Mouse (Mus musculus) midbrain, embryonic 11.5 days (tissue): ENCODE measurements at regions not wholly inside any gene's neighbourhood (a gene's known extent, or its start where the extent isn't known, plus 50 kb on each side); places are given as distances from the start of the nearest gene placed in this dataset.

Experiments used
- ATAC-seq: fragments of 200-750 bp; cut with Nextera tagmentation; 2 replicates; pipeline ENCODE4 v1.8.0; 2017; ENCODE audit warnings: moderate TSS enrichment, moderate library complexity; ENCODE audit not compliant: low FRiP score
- DNase-seq: peaks from one replicate; pipeline ENCODE4 v3.0.0; 2015; ENCODE audit warnings: low spot score; ENCODE audit errors: missing footprints
- H3K27ac ChIP-seq: fragments of 300-500 bp; sonication (generic); 2 replicates; pipeline ENCODE4 v1.5.1; 2014; ENCODE audit warnings: low read depth, low read length
- H3K27me3 ChIP-seq: fragments of 300-500 bp; sonication (generic); 2 replicates; pipeline ENCODE4 v1.6.1; 2014; ENCODE audit warnings: mild to moderate bottlenecking, low read length, moderate library complexity, mixed read lengths; ENCODE audit not compliant: control insufficient read depth, insufficient read depth
- H3K36me3 ChIP-seq: fragments of 300-500 bp; sonication (generic); 2 replicates; pipeline ENCODE4 v1.6.1; 2014; ENCODE audit warnings: mild to moderate bottlenecking, low read length, moderate library complexity, mixed read lengths; ENCODE audit not compliant: control insufficient read depth, insufficient read depth
- H3K4me1 ChIP-seq: fragments of 300-500 bp; sonication (generic); 2 replicates; pipeline ENCODE4 v1.6.1; 2014; ENCODE audit warnings: low read length; ENCODE audit not compliant: control insufficient read depth, insufficient read depth
- H3K4me2 ChIP-seq: fragments of 300-500 bp; sonication (generic); 2 replicates; pipeline ENCODE4 v1.6.1; 2014; ENCODE audit warnings: mild to moderate bottlenecking, moderate library complexity
- H3K4me3 ChIP-seq: fragments of 300-500 bp; sonication (generic); 2 replicates; pipeline ENCODE4 v1.5.1; 2014; ENCODE audit warnings: low read depth, low read length
- H3K9ac ChIP-seq: fragments of 300-500 bp; sonication (generic); 2 replicates; pipeline ENCODE4 v1.6.1; 2014; ENCODE audit warnings: low read length
- H3K9me3 ChIP-seq: fragments of 300-500 bp; sonication (generic); 2 replicates; pipeline ENCODE4 v1.6.1; 2016; ENCODE audit warnings: low read length; ENCODE audit not compliant: control insufficient read depth
- WGBS: fragments of 180-500 bp; shearing (Covaris S2); extraction: QIAGEN DNeasy Blood & Tissue Kit; methylation state at CpG from one replicate; pipeline ENCODE4 v1.1.7; 2014; 5-methylcytosine and 5-hydroxymethylcytosine counted together

DNA sequence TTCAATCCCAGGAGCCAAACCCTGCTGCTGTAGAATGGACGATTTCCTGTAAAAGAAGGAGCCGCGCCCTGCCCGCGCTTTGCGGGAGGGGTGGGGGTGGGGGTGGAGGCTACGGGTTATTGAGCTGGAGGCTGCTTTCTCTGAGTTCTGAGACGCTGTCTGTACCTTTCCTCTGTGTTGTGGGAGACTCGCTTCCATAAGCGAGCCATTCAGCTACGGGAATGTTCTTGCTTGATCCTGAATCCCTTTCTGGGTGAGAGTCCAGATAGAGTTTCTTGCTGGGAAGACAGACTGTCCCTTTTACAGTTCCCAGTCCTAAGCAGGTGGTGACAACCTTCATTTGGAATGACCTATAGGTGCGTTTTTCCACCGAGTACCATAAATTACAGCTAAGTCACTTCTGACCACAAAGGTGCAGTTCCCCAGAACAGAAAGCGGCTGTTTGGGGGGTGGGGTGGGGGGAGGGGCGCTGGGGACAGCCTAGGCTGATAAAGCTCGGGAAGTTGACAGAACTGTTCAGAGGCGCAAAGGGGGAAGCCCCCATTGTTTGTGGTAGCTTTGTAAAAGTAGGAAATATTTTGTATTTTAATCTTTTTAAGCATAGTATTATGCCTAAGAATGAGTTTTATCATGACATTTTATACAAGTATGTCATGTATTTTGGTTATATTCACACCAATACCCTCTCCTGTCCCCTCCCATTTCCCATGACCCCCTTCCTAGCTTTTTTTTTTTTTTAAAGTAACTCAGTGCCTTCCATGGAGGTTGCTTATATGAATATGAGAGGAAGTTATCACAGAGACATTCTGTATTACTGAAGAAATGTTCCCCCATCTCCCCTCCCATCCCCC, 57.9 kb upstream of the Zfp217 start:
- H3K9me3 ChIP-seq = no peaks in the 10 kb centered on the region
- H3K4me2 ChIP-seq = peak overlapping the region; percentile 47
- WGBS = under 1% methylated on average over 17 of the region's 17 CpGs
- ATAC-seq = 0 out of 2 replicates have a peak, but pooled peaks have one; percentile 36
- H3K27ac ChIP-seq = no peak overlapping the region
- peak overlapping the region; percentile 15; the same call in 1 of the 2 replicates for H3K4me3 ChIP-seq
- H3K27me3 ChIP-seq = no peaks in the 10 kb centered on the region; the same call in 1 of the 2 replicates
- peak; percentile 90 for DNase-seq
- H3K9ac ChIP-seq = peak overlapping the region; percentile 46; the same call in 1 of the 2 replicates
- H3K36me3 ChIP-seq = no peaks in the 10 kb centered on the region
- peaks cover 10% of the 10 kb centered on the region for H3K4me1 ChIP-seq

DNA sequence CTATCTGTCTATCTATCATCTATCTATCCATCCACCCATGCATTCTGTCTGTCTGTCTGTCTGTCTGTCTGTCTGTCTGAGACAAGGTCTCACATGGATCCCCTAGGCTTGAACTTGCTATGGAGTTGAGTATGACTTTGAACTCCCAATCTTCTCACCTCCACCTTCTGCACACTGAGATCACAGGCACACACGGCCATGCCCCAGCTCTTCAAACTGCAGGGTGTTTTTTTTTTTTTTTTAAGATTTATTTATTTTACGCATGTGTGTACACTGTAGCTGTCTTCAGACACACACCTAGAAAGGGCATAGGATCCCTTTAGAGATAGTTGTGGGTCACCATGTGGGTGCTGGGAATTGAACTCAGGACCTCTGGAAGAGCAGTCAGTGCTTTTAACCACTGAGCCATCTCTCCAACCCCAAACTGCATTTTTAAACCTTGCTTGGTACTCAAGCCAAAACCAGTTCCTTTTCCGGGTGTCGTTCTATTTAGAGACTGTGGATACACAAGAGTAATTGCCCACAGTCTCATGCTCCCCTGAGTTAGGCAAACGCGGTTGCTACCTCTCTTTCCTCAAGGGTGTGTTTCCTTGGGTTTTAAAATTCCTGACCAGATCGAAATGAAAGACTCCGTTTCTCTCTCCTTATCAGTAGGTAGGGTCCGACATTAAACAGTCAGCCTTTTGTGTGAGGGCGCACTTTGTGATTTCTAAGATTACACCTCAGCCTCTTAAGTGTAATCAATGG, 57.0 kb upstream of the Zfp217 start:
- ATAC-seq (no peak), DNase-seq (peak; percentile 89)
- H3K4me1 ChIP-seq = peaks cover 10% of the 10 kb centered on the region
- H3K4me3 ChIP-seq = no peak overlapping the region
- H3K27ac ChIP-seq = no peak overlapping the region
- no peaks in the 10 kb centered on the region; the same call in 1 of the 2 replicates for H3K27me3 ChIP-seq
- H3K9me3 ChIP-seq = no peaks in the 10 kb centered on the region
- no peaks in the 10 kb centered on the region for H3K36me3 ChIP-seq
- peak overlapping the region; percentile 47 for H3K4me2 ChIP-seq
- peak overlapping the region; percentile 46; the same call in 1 of the 2 replicates for H3K9ac ChIP-seq
- whole genome bisulfite sequencing = 39% methylated on average over 10 of the region's 10 CpGs

DNA sequence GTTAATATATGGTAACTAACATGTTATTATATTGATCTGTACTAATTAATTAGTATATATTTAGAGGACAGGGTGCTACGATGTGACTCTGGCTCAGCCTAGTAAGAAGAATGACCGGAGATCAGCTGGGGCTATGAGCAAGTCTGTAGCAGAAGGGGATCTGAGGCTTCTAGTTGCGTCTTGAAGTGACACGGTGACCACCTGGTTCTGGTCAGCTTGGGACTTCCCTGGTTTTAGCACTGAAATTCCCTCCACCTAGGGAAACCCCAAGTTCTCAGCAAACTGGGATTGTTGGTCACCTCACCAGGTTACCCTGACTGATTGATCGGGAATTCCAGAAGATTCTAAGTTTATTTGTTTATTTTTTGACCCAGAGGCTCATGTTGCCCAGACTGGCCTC, 55.6 kb upstream of the Zfp217 start:
- Histone ChIP-seq H3K9me3 (no peaks in the 10 kb centered on the region), H3K36me3 (no peaks in the 10 kb centered on the region), H3K4me1 (peaks cover 10% of the 10 kb centered on the region), H3K4me2 (no peak overlapping the region), H3K9ac (no peak overlapping the region), H3K4me3 (no peak overlapping the region), H3K27ac (no peak overlapping the region), H3K27me3 (no peaks in the 10 kb centered on the region; the same call in 1 of the 2 replicates)
- DNase-seq (no peak), ATAC-seq (no peak)
- WGBS = 89% methylated on average over 5 of the region's 5 CpGs

DNA sequence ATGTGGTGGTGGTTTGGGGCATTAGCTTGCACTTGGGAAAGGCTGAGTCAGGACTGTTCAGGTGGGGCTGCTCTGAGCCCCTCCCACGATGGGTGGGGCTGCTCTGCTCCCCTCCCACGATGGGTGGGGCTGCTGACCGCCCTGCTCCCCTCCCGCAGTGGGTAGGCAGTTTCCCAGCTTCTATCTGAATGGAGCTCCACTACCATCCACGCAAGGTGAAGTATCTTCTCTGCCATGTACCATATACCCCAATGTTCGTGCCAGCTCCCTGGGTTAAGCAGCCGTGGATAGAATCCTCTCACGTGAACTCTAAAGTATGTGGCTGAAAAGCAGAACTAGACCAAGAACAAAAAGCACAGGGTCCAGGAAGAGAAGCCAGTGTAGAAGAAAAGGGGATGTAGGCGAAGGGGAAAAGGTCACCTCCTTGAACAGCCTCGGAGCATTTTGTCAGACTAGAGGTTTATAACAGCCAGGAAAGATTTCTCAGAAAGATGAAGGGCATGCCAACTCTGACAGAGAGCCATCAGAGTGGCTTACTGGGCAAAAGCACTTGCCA, 54.0 kb upstream of the Zfp217 start:
- H3K36me3 ChIP-seq = no peaks in the 10 kb centered on the region
- H3K4me2 ChIP-seq = no peak overlapping the region
- H3K9me3 ChIP-seq = no peaks in the 10 kb centered on the region
- 66% methylated on average over 10 of the region's 10 CpGs for WGBS
- no peaks in the 10 kb centered on the region; the same call in 1 of the 2 replicates for H3K27me3 ChIP-seq
- no peak for DNase-seq
- no peak overlapping the region for H3K4me3 ChIP-seq
- H3K4me1 ChIP-seq = peaks cover 10% of the 10 kb centered on the region
- no peak for ATAC-seq
- H3K27ac ChIP-seq = no peak overlapping the region
- no peak overlapping the region for H3K9ac ChIP-seq
